Mouse (Mus musculus): Measurements from ENCODE around the gene Gm49321.

GRCm38 (mm10) chr12:73957676-73958075 lies 20.2 kb downstream of the Gm49321 start:
- TF ChIP-seq CTCF (IDR thresholded peaks at IDR 0.05; ENCODE audit: extremely low read depth, insufficient read depth, low read length) (no peak), POLR2A (IDR thresholded peaks at IDR 0.05; ENCODE audit: extremely low read depth, insufficient read depth, low read length) (no peak)

Data from cortical plate, adult 2 months (tissue).